Mouse (Mus musculus): ENCODE data around the gene Arap2. TPM values are rescaled to one million over a fixed set of nuclear protein-coding genes. Genes with fewer than 3 reads are reported as not detected.

The Arap2 gene
- polyA plus RNA-seq, 1 experiment, result 2.2 TPM

GRCm38 (mm10) chr5:62771775-62772599 lies 6.0 kb upstream of the Arap2 start:
- H3K27ac ChIP-seq (ENCODE audit: insufficient read depth, low read depth, low read length), result no peak overlapping the region
- H3K4me3 ChIP-seq (ENCODE audit: insufficient read depth, low read length), result no peak overlapping the region
- no peaks in the 10 kb centered on the region for H3K4me1 ChIP-seq (ENCODE audit: control insufficient read depth, insufficient read depth, low read length)
- TF ChIP-seq POLR2A (IDR thresholded peaks at IDR 0.05; ENCODE audit: borderline replicate concordance, low read depth, low read length), result no peak
- TF ChIP-seq CTCF (IDR thresholded peaks at IDR 0.05; ENCODE audit: low read depth, low read length), result no peak

DNA sequence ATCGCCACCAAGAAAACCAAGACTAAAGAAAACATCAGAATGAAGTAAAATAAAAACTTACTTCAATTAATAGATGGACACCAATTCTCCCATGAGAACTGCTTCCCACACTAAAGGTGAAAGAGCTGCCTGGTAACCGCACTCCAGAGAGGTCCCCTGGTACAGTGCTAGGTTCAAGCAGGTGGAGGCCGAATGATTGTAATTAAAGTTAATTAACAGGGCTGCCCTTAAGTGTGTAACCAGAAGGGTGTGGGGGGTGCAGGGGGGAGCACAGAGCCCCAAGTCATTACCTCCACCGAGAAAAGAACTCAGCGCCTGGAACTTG lies 538 bp downstream of the Arap2 start:
- H3K4me1 ChIP-seq (ENCODE audit: control insufficient read depth, insufficient read depth, low read length), result peaks cover 28% of the 10 kb centered on the region

GRCm38 (mm10) chr5:62764161-62764560 lies 1.8 kb downstream of the Arap2 start:
- TF ChIP-seq CTCF (IDR thresholded peaks at IDR 0.05; ENCODE audit: low read depth, low read length) (no peak), POLR2A (IDR thresholded peaks at IDR 0.05; ENCODE audit: borderline replicate concordance, low read depth, low read length) (no peak)
- Histone ChIP-seq H3K27ac (ENCODE audit: insufficient read depth, low read depth, low read length) (0 out of 2 replicates have a peak overlapping the region, but pooled peaks have one; percentile 6), H3K4me1 (ENCODE audit: control insufficient read depth, insufficient read depth, low read length) (peaks cover 34% of the 10 kb centered on the region), H3K4me3 (ENCODE audit: insufficient read depth, low read length) (peak overlapping the region; percentile 24; the same call in 1 of the 2 replicates)

More for the DNA sequence above, 538 bp downstream of the Arap2 start:
- no peak overlapping the region for H3K27ac ChIP-seq (ENCODE audit: insufficient read depth, low read depth, low read length)
- H3K4me3 ChIP-seq (ENCODE audit: insufficient read depth, low read length), result peak overlapping the region; percentile 95
- TF ChIP-seq POLR2A (IDR thresholded peaks at IDR 0.05; ENCODE audit: borderline replicate concordance, low read depth, low read length), result no peak
- no peak for TF ChIP-seq CTCF (IDR thresholded peaks at IDR 0.05; ENCODE audit: low read depth, low read length)

DNA sequence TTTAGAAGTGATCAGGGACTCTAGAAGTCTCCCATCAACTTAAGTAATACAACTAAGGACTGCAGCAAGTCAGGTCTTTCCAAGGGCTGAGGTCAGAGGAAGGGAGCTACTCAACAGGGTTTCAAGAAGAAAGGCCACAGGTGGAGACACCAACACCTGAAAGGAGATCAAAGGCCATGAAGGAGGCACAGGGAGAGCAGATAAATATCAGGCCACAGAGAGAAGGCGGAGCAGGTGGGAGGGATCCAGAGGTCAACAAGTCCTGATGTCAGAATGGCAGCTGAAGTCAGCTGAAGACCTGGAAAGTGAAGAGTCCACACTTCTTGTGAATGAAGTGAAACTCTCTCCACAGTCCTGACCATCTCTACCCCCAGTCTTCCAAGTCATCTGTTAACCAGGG lies 2.9 kb downstream of the Arap2 start:
- Histone ChIP-seq H3K4me1 (ENCODE audit: control insufficient read depth, insufficient read depth, low read length) (peaks cover 34% of the 10 kb centered on the region), H3K4me3 (ENCODE audit: insufficient read depth, low read length) (no peak overlapping the region), H3K27ac (ENCODE audit: insufficient read depth, low read depth, low read length) (peak overlapping the region; percentile 80)
- no peak for TF ChIP-seq CTCF (IDR thresholded peaks at IDR 0.05; ENCODE audit: low read depth, low read length)
- no peak for TF ChIP-seq POLR2A (IDR thresholded peaks at IDR 0.05; ENCODE audit: borderline replicate concordance, low read depth, low read length)

GRCm38 (mm10) chr5:62762298-62762960 lies 3.5 kb downstream of the Arap2 start:
- Histone ChIP-seq H3K4me3 (ENCODE audit: insufficient read depth, low read length) (peak overlapping the region; percentile 24), H3K27ac (ENCODE audit: insufficient read depth, low read depth, low read length) (peak overlapping the region; percentile 80), H3K4me1 (ENCODE audit: control insufficient read depth, insufficient read depth, low read length) (peaks cover 34% of the 10 kb centered on the region)
- TF ChIP-seq CTCF (IDR thresholded peaks at IDR 0.05; ENCODE audit: low read depth, low read length), result no peak
- no peak for TF ChIP-seq POLR2A (IDR thresholded peaks at IDR 0.05; ENCODE audit: borderline replicate concordance, low read depth, low read length)

GRCm38 (mm10) chr5:62760791-62761504 lies 5.0 kb downstream of the Arap2 start:
- H3K4me3 ChIP-seq (ENCODE audit: insufficient read depth, low read length), result peak overlapping the region; percentile 8; the same call in 1 of the 2 replicates
- peak overlapping the region; percentile 80 for H3K27ac ChIP-seq (ENCODE audit: insufficient read depth, low read depth, low read length)
- H3K4me1 ChIP-seq (ENCODE audit: control insufficient read depth, insufficient read depth, low read length), result peaks cover 37% of the 10 kb centered on the region
- TF ChIP-seq CTCF (IDR thresholded peaks at IDR 0.05; ENCODE audit: low read depth, low read length), result no peak
- no peak for TF ChIP-seq POLR2A (IDR thresholded peaks at IDR 0.05; ENCODE audit: borderline replicate concordance, low read depth, low read length)

DNA sequence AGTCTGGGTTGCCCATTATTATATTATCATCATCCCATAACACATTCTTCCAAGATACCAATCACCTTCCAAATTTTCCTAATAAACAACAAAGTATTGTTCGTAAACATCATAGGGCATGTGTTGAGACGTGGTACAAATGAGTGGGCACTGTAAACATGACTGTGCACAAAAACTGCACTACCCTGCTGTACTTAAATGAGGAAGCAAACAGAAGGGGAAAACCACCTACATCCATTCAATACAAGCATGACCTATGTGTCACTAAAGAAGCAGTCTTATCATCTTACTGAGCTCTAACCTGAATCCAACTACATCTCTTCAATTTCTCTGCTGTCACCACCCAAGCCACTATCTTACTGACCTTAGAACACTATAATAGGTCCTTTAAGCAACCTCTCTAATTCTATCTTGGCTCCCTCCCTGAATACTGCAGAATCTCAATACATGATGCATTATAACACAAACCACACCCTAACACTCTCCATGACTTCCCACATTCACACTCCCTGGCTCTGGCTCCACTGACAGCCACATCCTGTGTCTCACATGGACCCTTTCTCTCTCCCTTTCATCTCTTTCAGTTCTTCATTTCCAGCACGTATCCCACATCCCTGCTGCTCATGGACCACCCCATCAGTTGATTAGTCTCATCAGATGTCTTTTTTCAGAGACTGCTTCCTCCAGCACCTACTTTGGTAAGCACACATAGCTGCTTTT lies 10.0 kb downstream of the Arap2 start:
- Histone ChIP-seq H3K4me1 (ENCODE audit: control insufficient read depth, insufficient read depth, low read length) (peaks cover 18% of the 10 kb centered on the region), H3K27ac (ENCODE audit: insufficient read depth, low read depth, low read length) (no peak overlapping the region), H3K4me3 (ENCODE audit: insufficient read depth, low read length) (no peak overlapping the region)
- no peak for TF ChIP-seq CTCF (IDR thresholded peaks at IDR 0.05; ENCODE audit: low read depth, low read length)
- no peak for TF ChIP-seq POLR2A (IDR thresholded peaks at IDR 0.05; ENCODE audit: borderline replicate concordance, low read depth, low read length)

DNA sequence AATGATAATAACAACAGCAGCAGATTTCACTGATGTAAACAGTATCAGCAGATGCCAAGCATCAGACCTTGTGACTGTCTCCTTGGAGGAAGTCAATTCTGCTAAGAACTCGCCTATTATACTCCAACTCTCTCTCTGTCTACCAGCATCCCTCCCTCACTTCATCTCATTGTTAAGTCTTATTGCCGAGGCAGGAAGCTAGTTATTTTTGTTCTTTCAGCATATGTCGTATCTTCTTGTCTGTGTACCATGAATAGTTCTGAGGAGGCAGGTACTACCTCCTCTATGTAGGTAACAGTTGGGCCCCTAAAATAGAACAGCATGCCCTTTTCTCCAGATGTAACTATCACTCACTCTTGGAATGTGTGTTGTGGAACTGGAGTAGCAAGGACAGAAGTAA lies 13.0 kb downstream of the Arap2 start:
- no peak overlapping the region for H3K4me3 ChIP-seq (ENCODE audit: insufficient read depth, low read length)
- H3K4me1 ChIP-seq (ENCODE audit: control insufficient read depth, insufficient read depth, low read length), result peaks cover 12% of the 10 kb centered on the region
- TF ChIP-seq POLR2A (IDR thresholded peaks at IDR 0.05; ENCODE audit: borderline replicate concordance, low read depth, low read length), result no peak
- no peak for TF ChIP-seq CTCF (IDR thresholded peaks at IDR 0.05; ENCODE audit: low read depth, low read length)
- H3K27ac ChIP-seq (ENCODE audit: insufficient read depth, low read depth, low read length), result no peak overlapping the region

GRCm38 (mm10) chr5:62751692-62752091 lies 14.3 kb downstream of the Arap2 start:
- H3K4me1 ChIP-seq (ENCODE audit: control insufficient read depth, insufficient read depth, low read length), result peaks cover 12% of the 10 kb centered on the region
- no peak overlapping the region for H3K4me3 ChIP-seq (ENCODE audit: insufficient read depth, low read length)

More at GRCm38 (mm10) chr5:62751692-62752091, 14.3 kb downstream of the Arap2 start:
- no peak for TF ChIP-seq POLR2A (IDR thresholded peaks at IDR 0.05; ENCODE audit: borderline replicate concordance, low read depth, low read length)
- TF ChIP-seq CTCF (IDR thresholded peaks at IDR 0.05; ENCODE audit: low read depth, low read length), result no peak
- no peak overlapping the region for H3K27ac ChIP-seq (ENCODE audit: insufficient read depth, low read depth, low read length)
